Mouse (Mus musculus): ENCODE measurements around the gene Cgas.
A peak's percentile ranks its signal among the peaks of the same experiment; 100 is the strongest.

The Cgas gene

DNA sequence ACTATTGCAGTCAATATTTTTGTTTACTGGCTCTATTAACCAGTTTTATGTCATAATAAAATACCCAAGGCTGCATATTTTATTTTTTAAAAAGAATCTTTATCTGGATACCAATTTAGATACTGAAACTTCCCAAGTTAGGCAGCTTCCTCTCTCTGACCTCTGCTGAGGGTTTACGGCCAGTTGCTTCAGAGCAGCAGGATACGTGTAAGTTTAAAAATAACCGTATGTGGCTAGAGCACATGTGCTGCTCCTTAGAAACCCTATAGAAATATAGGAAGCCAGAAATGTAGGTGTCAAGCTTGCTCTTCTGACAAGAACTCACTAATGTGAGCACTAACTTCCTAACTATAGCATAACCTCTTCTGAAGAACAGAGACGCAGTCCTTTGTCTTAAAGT lies 20.3 kb upstream of the Cgas start:
- no peak for DNase-seq (ENCODE audit: low spot score in 2 of 2)

DNA sequence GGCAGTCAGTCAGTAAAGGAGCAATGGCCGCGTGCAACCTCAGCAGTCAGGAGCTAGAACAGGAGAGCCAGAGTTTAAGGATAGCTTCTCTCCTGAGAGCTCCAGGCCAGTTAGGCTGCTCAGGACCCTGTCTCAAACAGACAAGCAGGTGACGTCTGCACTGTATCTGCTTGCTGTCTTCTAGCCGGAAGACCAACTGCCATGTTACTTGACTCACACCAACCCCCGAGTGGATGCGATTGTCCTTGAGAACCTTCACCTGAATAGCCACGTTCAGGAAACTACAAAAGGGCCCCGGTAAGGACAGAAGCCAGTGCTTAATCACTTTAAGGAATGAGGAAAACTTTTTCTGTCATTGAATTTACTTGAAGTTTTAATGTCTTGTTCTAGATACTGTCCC lies 14.0 kb upstream of the Cgas start:
- DNase-seq (ENCODE audit: low spot score in 2 of 2): no peak

DNA sequence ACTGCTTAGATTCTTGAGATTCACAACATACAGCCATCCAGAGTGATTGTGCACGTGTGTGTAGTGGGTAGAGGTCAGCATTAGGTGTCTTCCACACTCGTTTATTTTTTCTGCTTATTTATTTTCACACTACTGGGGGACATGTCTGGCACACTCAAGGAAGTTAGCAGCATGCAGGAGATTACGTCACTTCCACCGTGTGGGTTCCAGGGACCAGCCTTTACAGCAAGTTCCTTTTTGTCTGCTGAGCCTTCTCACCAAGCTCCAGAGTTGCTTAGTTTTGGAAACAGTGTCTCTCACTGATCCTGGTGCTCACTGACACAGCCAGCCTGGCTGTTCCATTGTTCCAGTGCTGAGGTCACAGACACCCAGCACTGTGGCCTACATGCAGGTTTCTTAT lies 8.3 kb upstream of the Cgas start:
- DNase-seq (ENCODE audit: low spot score in 2 of 2): no peak

DNA sequence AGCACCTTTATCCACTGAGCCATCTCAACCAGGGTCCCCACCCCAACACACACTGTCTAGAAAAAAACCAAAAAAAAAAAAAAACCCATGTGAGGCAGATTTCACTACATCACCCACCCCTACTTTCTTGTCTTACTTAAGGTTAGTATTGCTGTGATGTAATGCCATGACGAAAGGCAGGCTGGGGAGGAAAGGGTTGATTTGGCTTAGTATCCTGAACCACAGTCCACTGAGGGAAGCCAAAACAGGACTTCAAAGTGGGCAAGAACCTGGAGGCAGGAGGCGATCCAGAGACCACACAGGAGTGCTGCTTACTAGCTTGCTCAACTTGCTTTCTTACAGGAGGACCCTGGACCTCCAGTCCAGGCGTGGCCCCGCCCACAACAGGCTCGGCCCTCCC lies 7.4 kb upstream of the Cgas start:
- no peak for DNase-seq (ENCODE audit: low spot score in 2 of 2)

DNA sequence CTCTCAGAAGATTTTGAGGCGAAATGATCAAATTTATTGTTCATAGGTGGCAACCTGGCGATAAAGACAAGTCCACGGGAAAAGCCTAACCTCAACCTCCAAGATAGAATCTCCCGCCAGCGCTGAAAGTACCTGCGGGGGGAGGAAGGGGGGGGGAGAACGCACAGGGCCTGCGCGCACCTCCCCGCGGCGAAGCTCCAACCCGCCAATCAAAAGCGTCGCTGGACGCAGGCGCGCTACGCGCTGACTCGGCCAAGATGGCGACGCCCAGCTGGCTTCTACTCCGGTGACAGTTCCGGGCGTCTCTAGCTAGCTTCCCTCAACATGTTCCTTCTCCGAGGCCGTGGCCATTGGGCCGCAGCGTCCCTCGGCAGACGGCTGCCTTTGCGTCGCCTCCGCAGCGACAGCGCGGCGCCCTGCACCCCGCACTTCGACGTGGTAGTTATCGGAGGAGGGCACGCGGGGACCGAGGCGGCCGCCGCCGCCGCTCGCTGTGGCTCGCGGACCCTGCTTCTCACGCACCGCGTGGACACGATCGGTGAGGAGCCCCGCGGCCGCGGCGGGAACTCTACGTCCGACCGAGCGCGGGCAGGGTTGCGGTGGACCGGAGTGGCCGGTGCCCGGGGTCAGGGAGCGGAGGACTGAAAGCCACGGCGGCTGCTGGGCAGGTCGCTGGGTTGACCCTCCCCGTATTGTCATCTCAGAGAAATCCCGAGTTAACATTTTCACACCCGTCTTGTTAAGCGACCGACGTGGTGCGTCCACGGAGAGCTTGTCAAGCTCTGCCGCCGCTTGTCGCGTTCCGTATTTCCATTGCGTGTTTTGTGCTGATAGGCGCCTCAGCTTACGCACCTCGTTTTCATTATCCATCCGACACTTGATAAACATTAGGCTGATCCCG lies 5.2 kb upstream of the Cgas start, which contains the start of the genes Mto1 and Gm17324:
Gene Mto1, plus strand, starts transcription at position 236 of the 901 bp plus-strand sequence.
Gene Gm17324, minus strand, starts transcription at position 814 of the 901 bp plus-strand sequence.
- DNase-seq (ENCODE audit: low spot score in 2 of 2): peak; percentile 63 to 80

DNA sequence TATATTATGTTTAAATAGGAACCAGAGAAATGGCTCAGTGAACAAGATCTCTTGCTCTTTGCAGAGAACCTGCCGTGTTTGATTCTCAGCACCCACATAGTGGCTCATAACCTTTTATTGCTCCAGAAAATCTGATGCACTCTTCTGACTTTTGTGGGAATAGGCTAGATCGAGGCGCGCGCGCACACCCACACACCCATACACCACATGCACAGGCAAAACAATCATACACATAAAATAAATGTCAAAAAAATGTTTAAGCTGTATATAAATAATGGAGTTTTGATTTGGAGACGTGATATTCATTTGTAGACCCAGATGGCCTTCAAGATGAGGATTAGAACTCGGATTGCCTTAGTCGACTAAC lies 4.6 kb upstream of the Cgas start:
- DNase-seq (ENCODE audit: low spot score in 2 of 2): no peak

DNA sequence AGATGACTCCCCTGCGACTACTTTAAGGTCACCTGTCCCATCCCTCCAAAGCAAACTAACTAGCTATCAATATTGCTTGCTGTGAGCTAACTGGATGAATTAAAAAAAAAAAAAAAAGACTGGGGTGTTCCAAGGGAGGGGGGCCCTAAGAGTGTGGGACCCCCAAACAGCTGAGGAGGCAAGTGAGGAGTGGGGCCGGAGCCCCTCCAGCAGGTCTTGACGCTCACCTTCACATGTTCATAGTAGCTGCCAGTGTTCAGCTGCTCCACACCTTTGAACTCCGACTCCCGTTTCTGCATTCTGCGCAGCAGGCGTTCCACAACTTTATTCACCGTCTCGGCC lies 829 bp downstream of the Cgas start:
- DNase-seq (ENCODE audit: low spot score in 2 of 2): no peak

DNA sequence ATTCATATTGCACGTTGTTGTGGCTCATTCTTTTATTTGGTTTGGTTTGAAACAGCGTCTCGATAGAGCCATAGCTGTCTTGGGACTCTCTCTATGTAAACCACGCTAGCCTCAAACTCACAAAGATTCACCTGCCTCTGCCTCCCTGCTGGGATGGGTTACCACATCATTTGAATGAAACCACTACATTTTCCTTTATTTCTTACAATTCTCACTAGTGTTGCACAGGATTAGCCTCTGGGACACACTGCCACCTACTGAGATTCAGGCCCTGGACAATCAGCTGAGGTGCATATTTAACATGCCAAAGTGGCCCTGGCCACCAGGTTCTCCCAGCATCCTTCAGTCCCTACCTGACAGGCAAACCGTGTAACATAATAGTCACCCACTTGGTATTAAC lies 3.6 kb downstream of the Cgas start:
- no peak for DNase-seq (ENCODE audit: low spot score in 2 of 2)

DNA sequence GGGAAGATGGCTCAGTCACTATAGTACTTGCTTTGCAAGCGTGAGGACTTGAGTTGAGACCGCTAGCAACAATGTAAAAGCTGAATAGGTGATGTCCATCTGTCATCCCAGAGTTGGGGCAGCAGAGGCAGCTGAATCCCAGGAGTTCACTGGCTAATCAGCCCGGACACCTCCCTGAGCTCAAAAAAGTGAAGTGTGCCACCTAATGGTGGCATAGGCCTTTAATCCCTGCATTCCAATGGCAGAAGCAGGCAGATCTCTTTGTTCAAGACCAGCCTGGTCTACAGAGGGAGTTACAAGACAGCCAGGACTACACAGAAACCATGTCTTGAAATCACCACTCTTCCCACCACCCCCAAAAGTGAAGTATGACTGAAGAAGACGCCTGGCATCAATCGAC lies 10.6 kb downstream of the Cgas start:
- DNase-seq (ENCODE audit: low spot score in 2 of 2): no peak

DNA sequence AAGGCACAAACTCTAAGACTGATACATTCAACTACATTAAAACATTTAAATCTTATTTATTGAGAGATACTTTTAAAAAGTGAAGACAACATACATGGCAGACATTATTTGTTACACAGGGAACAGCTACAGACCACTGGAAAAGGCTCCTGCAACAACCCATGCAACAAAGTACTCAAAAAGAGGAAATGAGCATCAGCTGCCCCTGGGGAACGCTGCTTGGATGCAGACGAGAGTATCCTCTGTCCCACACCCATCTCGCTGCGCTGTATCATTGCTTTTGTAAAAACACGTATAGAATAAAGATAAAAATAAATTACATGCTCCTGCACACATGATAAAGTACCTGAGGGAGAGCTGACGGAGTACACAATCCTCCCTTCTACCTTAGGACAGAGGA lies 12.6 kb downstream of the Cgas start:
- no peak for DNase-seq (ENCODE audit: low spot score in 2 of 2)

DNA sequence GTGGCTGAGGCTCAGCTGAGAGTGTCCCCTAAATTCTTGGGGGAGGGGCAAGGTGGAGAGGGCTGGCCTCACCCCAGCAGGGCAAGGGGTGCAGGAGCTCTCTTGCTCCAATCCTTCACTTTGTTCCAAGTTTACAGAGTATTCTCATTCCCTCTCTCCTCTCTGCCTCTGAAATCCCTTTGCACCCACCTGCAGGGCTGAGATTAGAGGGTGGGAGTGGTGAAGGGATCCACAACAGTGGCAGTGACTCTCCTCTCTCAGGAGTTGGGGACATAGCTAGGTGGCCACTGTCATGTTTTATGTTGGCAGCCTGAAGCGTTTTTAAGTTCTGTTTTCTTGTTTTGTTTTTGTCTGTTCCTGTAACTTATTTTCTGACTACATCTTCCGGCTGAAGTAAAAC lies 13.5 kb downstream of the Cgas start:
- DNase-seq (ENCODE audit: low spot score in 2 of 2): no peak

DNA sequence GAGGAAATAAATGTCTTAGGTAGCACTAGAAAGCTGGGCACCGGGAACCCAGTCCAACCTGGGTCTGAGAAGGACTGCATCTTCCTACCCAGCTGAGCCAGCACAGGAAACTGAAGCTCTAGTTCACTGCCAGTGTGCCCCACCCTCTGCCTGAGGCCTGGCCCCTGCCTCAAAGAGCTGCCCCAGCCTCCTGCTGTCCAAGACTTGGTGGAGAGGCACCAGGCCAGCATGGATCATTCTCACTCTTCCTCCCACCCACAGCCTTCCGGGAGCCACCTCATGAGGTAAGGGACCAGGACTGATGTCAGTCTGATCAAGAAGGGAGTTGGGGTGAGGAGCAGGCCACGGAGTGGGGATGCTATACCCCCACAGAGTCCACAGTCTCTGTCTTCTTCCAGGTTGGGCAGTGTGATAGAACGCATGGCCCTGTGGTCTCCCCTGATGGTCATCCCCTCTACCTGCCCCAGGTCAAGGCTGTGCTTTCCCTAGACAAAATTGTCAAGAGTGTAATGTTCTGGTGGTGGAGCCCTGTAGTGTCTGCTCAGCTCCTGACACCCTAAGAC lies 14.1 kb downstream of the Cgas start:
- DNase-seq (ENCODE audit: low spot score in 2 of 2): no peak

DNA sequence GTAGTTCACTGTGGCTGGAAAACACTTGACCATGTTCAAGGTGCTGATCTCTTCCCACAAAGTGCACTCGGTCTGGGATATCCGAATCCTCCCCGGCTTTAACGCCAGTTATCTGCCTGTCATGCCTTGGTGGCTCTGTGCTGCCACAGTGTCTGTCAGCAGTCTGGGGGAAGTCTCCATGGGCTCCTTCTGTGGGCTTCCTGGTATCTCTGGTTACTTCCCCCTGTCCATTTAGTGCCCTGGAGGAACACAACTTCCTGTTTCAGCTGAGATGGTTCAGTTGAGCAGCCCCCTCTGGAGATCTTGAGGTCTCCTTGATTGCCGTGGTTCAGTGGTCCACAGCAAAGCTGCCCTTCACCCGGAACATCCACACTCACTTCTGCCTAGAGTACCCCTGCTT lies 14.9 kb downstream of the Cgas start:
- DNase-seq (ENCODE audit: low spot score in 2 of 2): no peak

DNA sequence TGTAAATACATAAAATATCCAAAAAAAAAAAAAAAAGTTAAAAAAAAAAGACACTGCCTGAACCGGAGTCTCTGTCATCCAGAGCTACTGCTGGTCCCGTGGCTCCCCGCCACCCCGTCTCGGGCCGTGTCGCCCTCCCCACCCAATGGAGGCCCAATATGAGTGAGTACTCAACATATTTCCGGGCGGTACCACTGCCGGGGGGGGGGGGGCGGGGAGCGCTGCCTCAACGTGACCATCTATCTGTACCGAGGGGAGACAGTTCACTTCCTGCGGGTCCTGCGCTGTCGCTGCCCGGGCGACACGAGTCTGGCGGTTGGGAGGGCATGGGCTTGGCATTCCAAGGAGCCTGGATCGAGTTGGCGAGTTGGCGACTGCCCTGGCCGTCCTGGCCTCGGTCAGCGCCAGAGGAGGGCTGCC lies 15.7 kb downstream of the Cgas start:
- DNase-seq (ENCODE audit: low spot score in 2 of 2): no peak

DNA sequence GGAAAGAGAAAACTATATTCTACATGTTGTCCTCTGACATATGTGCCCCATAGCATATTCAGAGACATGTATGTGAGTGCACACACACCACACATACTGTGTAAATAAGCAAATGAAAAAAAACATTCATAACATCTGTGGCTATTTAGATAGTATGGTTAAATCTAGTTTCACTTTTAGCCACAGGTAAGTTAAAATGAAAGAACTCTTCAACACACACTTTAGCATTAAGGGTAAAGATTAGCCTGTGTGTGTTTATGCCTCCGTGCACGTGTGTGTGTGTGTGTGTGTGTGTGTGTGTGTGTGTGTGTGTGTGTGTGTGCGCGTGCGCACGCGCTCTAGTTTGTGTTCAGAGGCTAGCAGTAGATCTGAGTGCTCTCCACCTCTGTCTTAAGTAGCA lies 41.4 kb downstream of the Cgas start:
- no peak for DNase-seq (ENCODE audit: low spot score in 2 of 2)

DNA sequence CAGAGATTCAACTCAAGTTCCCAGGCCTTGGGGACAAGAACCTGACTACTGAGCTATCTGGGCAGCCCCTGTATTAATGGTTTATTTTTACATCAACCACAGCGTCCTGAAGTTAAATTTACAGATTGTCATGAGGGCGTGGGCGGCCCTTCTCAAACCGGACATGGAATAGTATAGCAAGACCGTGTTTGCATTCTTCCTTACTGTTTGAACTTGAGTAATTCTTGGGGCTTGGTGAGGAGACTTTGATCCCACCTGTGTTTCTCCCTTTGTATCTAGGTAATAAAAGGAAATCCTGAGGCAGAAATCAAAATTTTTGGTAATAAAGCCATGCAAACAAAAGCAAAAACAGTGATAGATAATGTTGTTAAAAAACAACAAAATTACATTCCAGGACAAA lies 42.5 kb downstream of the Cgas start:
- no peak for DNase-seq (ENCODE audit: low spot score in 2 of 2)

DNA sequence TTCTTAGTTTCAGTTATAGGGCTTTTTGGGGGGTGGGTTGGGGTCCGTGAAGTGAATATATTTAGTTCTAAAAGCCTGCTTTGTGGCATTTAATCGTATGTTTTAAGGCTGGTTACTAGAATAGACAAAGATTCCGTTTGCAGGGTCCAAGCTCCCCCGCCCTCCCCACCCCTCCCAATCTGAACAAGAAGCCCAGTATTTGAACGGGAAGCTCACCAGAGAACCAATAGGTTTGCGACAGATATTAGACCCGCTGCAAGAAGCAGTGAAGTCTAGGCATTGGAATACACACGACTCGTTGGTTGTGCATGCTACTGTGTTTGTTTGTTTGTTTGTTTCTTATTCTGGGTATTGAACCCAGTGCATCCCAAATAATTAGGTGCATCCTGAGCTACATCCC lies 46.5 kb downstream of the Cgas start:
- no peak for DNase-seq (ENCODE audit: low spot score in 2 of 2)

DNA sequence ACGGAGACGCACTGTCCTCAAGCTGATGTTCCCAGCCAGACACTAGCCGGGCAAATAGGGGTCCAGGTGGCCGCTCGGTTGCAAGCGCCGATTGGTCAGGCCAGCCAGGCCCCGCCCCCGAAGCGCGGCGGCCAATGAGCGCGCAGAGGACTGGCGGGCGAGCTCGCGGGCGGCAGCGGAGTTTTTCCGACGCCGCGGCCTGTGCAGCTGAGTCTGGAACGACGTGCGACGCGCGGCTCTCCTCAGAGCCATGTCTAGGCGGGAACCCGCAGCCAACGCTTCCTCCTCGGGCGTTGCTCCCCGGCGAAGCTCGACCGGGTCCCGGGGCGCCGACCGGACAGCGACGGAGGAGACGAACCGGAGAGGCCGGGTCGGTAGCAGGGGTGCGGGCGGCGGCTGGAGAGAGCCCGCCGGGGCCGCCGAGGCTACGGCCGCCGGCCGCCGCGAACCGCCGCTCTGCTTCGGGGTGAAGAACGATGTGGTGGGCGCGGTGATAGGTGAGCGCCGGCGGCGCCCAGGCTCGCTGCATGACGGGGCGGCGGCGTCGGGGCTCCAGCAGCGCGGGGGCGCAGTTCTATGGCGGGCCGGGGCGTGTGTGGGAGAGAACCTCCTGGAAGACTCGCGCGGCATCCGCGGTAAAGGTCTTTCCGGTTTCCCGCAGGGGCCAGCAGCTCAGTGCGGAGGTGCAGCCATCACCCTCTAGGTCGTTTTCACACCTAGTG lies 47.2 kb downstream of the Cgas start, which contains the start of gene Ddx43:
Gene Ddx43, plus strand, starts transcription at position 148 of the 722 bp plus-strand sequence.
- DNase-seq (ENCODE audit: low spot score in 2 of 2): peak in 1 of 2 experiments; percentile 14

DNA sequence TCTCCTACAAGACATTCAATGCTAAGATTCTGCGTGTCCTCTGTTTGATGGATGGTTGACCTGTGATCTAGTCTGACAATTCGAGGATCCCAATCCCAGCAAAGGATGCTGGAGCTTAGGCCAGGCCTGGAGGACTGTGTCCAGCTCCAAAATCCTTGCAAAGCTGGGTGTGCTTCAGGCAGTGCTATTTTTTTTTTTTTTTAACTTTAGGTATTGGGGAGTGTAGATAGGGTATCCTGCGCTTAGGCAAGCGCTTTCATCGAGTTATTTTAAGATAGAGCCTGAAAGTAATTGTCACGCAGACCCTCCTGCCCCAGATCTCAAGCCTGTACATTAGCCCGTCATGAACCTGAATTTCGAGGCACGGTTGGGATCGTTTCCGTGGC lies 47.8 kb downstream of the Cgas start:
- DNase-seq (ENCODE audit: low spot score in 2 of 2): no peak

DNA sequence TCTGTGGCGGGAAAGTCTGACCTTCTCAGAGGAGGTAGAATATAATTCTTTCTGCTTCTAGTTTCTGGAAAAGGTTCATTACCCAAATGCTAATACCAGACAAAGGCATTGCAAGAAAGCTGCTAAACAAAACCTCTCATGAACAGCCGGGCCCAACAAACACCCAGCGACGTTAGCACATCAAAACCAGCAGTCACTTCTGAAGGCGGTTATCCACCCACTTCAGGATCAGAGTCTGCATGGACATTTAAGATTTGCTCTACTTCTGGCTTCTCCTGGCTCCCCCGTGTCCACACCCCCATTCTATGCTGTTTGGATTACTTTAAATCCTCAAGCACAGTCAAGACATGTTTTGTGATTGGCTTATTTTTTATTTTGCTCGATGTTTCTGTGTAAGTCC lies 48.4 kb downstream of the Cgas start:
- DNase-seq (ENCODE audit: low spot score in 2 of 2): no peak

DNA sequence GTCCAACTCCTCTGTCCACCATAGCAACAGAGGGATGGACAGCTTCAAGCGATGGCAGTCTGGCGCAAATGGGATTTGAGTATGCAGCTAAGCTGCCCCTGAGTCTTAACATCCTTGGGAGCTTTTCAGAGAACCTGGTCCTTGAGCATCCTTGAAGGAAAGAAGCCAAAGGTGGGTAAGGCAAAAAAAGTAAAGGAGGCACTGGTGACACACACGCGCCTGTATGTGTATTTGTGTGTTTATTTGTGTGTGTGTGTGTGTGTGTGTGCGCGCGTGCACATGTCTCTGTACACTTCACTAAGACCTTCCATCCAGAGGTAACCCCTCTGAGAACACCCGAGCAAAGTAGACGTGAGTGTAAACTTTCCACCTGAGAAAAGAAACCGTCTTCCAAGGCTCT lies 49.3 kb downstream of the Cgas start:
- DNase-seq (ENCODE audit: low spot score in 2 of 2): no peak

DNA sequence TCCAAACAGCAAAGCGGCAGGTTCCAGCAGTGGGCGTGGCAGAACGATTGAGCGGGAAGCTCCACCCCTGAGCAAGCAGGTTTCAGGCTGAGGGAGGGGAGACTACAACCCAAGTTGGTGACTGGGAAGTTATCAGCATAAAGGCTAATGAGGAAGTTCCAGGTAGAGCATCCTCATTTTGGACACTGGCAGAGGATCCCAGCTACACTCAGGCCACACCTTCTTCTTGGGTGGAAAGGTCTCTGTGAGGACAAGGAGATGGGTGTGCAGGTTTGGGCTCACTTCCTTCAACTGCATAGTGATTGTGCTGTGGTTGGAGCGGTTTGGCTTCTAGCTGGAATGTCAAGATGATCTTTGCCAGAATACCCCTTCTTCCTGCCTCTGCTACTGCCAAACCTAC lies 53.1 kb downstream of the Cgas start:
- DNase-seq (ENCODE audit: low spot score in 2 of 2): no peak

DNA sequence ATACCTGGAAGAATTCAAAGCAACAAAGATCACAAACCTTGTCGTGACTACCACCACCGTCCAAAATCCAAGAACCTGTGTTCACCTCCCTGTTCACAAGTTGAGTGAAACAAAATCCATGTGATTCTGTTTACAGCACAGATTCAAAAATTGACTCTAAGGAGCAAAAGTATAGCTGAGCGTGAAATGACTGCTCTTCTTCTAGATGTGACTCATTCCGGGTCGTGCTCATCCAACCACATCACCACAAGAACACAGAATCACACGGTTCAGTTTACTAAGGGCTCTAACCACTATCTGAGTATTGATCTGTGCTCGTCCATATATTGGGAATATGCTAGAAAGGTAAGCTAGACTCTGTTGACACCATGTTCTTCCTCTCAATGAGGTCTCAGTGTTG lies 56.1 kb downstream of the Cgas start:
- DNase-seq (ENCODE audit: low spot score in 2 of 2): no peak

All from frontal cortex, postnatal 25 days (tissue).